Mouse (Mus musculus): ENCODE measurements around the gene Polr2e. TPM values are rescaled to one million over a fixed set of nuclear protein-coding genes. Genes with fewer than 3 reads are reported as not detected.

Polr2e gene
- polyA plus RNA-seq, 1 experiment from 2014 or later = 220 TPM

DNA sequence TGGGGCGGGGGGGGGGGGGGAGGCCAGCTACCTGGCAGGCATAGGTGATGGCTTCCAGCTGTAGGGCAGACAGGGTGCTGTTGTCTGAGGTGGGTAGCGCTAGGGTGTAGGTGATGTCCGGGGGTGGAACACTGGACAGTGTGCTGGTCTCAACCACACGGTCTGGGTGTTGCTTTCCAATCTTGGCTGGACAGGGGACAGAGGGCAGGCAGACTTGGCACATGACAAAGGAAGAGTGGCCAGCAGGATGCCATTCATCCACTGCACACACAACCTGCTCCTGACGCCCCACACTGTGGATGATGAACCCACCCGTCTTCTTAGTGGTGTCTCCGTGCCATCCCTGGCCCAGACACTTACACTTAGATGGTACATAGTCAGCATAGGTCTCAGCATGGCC is 29.7 kb upstream of the Polr2e start:
- H3K9me3 ChIP-seq (ENCODE audit: control insufficient read depth, low read depth, low read length) = no peaks in the 10 kb centered on the region
- no peak for ATAC-seq (ENCODE audit: insufficient number of reproducible peaks, insufficient read depth, low FRiP score, low read depth)
- 84% methylated on average over 6 of the region's 7 CpGs for WGBS
- peaks cover 13% of the 10 kb centered on the region for H3K4me1 ChIP-seq (ENCODE audit: control insufficient read depth, insufficient read depth, low read length)
- no peak overlapping the region for H3K4me3 ChIP-seq (ENCODE audit: low read depth, low read length)
- H3K27me3 ChIP-seq (ENCODE audit: control insufficient read depth, insufficient read depth, low read length) = no peaks in the 10 kb centered on the region
- H3K9ac ChIP-seq (replicated peaks; ENCODE audit: low read depth, low read length) = no peak overlapping the region
- peaks cover 2% of the 10 kb centered on the region; the same call in 1 of the 2 replicates for H3K36me3 ChIP-seq (ENCODE audit: control insufficient read depth, insufficient read depth, low read length)
- H3K4me2 ChIP-seq (replicated peaks; ENCODE audit: low read depth, low read length) = no peak overlapping the region
- no peak overlapping the region for H3K27ac ChIP-seq (ENCODE audit: low read length)

DNA sequence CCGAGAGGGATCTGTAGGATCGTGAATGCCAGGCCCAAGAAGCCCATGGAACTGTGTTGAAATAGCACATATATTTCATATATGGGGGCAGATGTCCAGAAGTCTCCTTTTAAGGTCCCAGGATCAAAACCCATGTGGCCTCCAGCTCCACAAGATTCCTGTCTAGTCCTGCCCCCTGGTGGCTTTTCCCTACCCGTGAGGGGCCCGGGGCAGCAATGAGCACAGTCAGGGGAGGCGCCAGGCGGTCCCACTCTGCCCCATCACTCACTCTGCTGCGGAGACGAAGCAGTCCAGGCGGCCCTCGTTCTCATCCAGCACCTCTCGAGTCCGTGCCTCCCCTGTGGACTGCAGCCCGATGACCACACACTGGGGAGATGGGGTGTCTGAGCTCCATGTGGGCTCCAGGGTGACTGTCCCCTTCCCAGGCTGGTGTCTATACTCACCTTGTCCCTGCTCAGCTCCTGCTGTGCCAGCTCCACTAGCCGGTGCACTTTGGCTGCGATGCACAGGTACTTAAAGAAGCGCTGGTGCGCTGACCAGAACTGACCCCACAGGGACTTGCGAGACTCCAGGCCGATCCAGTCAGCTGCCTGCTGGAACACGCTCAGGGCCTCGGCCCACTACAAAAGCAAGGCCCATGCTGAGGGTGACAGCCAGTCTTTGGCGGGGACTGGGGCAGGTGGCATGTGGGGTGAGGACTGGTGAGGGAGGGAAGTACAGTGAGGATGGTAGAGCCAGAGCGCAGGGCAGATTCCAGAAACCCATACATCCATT is 24.5 kb upstream of the Polr2e start:
- H3K9ac ChIP-seq (replicated peaks; ENCODE audit: low read depth, low read length) = no peak overlapping the region
- no peaks in the 10 kb centered on the region for H3K4me1 ChIP-seq (ENCODE audit: control insufficient read depth, insufficient read depth, low read length)
- H3K4me3 ChIP-seq (ENCODE audit: low read depth, low read length) = no peak overlapping the region
- 67% methylated on average over 23 of the region's 23 CpGs for WGBS
- H3K27me3 ChIP-seq (ENCODE audit: control insufficient read depth, insufficient read depth, low read length) = no peaks in the 10 kb centered on the region
- no peak overlapping the region for H3K4me2 ChIP-seq (replicated peaks; ENCODE audit: low read depth, low read length)
- ATAC-seq (ENCODE audit: insufficient number of reproducible peaks, insufficient read depth, low FRiP score, low read depth) = no peak
- H3K36me3 ChIP-seq (ENCODE audit: control insufficient read depth, insufficient read depth, low read length) = peaks cover 31% of the 10 kb centered on the region
- no peaks in the 10 kb centered on the region for H3K9me3 ChIP-seq (ENCODE audit: control insufficient read depth, low read depth, low read length)
- H3K27ac ChIP-seq (ENCODE audit: low read length) = no peak overlapping the region

- H3K4me3 ChIP-seq (ENCODE audit: low read depth, low read length) = no peak overlapping the region
- no peak overlapping the region for H3K4me2 ChIP-seq (replicated peaks; ENCODE audit: low read depth, low read length)
- no peaks in the 10 kb centered on the region for H3K27me3 ChIP-seq (ENCODE audit: control insufficient read depth, insufficient read depth, low read length)
- no peak overlapping the region for H3K27ac ChIP-seq (ENCODE audit: low read length)
- ATAC-seq (ENCODE audit: insufficient number of reproducible peaks, insufficient read depth, low FRiP score, low read depth) = no peak
- H3K4me1 ChIP-seq (ENCODE audit: control insufficient read depth, insufficient read depth, low read length) = no peaks in the 10 kb centered on the region
- H3K9ac ChIP-seq (replicated peaks; ENCODE audit: low read depth, low read length) = no peak overlapping the region
- H3K9me3 ChIP-seq (ENCODE audit: control insufficient read depth, low read depth, low read length) = no peaks in the 10 kb centered on the region
- 94% methylated on average over 5 of the region's 5 CpGs for WGBS
- H3K36me3 ChIP-seq (ENCODE audit: control insufficient read depth, insufficient read depth, low read length) = peaks cover 35% of the 10 kb centered on the region
Observed at GRCm38 (mm10) chr10:80063104-80063503, 23.5 kb upstream of the Polr2e start.

DNA sequence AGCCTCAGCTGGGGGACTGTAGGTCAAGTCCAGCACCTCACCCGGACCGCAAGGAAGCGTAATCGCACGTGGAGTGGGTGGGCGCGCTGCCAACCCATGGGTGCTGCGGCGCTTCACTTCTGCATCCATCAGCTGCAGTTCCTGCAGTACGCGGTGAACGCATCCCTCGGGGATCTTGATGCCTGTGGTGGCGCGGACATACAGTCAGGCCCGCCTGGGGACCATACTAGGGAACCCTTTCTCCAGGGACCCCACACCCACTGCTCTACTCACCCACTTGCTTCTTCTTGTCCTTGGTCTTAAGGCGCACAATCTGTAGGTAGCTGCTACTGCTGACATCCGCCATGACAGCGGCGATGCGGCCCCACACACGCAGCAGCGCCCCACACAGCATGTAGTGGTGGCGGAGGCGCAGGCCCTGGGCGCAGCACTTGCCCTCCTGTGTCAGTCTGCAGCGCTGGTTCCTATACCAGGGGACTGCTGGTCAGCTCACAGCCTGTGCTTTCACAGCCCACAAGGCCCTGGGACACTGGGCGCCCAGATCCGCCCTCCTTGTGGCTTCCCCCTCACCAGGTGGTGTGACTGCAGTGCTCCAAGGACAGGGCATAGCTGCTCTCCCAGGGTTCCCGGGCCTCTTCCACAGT is 18.2 kb upstream of the Polr2e start:
- Histone ChIP-seq H3K4me3 (ENCODE audit: low read depth, low read length) (no peak overlapping the region), H3K27ac (ENCODE audit: low read length) (no peak overlapping the region), H3K27me3 (ENCODE audit: control insufficient read depth, insufficient read depth, low read length) (no peaks in the 10 kb centered on the region), H3K9me3 (ENCODE audit: control insufficient read depth, low read depth, low read length) (no peaks in the 10 kb centered on the region), H3K36me3 (ENCODE audit: control insufficient read depth, insufficient read depth, low read length) (peaks cover 40% of the 10 kb centered on the region), H3K4me2 (replicated peaks; ENCODE audit: low read depth, low read length) (no peak overlapping the region), H3K9ac (replicated peaks; ENCODE audit: low read depth, low read length) (no peak overlapping the region), H3K4me1 (ENCODE audit: control insufficient read depth, insufficient read depth, low read length) (peaks cover 14% of the 10 kb centered on the region; the same call in 1 of the 2 replicates)
- no peak for ATAC-seq (ENCODE audit: insufficient number of reproducible peaks, insufficient read depth, low FRiP score, low read depth)
- WGBS = 73% methylated on average over 30 of the region's 30 CpGs

DNA sequence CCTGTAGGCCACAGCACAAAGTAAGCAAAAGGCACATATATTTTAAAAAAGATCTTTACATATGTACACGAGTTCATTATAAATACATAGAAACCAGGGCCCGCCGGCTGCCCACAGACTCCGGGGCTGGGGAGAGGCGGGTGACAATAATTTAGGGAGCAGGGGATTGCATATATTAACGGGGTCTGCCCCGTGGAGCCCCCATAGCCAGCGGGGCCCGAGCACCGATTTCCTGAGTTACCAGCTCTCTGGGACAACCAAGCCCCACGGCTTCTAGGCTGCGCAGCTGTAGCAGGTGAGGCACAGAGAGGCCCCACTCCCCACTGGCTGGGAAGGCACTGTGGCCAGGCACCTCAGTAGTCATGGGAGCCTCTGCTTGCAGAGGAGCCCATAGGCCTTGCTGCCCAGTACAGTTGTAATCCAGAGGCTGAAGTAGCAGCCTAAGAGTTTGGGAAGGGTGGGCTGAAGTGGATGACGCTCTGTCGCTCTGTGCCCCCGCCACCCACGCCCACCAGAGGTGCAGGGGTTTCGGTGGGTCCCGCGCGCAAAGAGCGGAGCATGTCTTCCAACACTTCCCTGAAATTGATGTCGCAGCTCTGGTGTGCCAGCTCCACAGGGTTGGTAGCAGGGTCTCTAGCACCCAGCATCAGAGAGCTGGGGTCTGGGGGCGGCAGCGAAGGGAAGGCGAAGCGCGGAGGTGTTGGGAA is 17.5 kb upstream of the Polr2e start:
- Histone ChIP-seq H3K4me3 (ENCODE audit: low read depth, low read length) (no peak overlapping the region), H3K4me2 (replicated peaks; ENCODE audit: low read depth, low read length) (no peak overlapping the region), H3K9me3 (ENCODE audit: control insufficient read depth, low read depth, low read length) (no peaks in the 10 kb centered on the region), H3K27ac (ENCODE audit: low read length) (no peak overlapping the region), H3K36me3 (ENCODE audit: control insufficient read depth, insufficient read depth, low read length) (peaks cover 35% of the 10 kb centered on the region), H3K9ac (replicated peaks; ENCODE audit: low read depth, low read length) (no peak overlapping the region), H3K4me1 (ENCODE audit: control insufficient read depth, insufficient read depth, low read length) (peaks cover 18% of the 10 kb centered on the region; the same call in 1 of the 2 replicates), H3K27me3 (ENCODE audit: control insufficient read depth, insufficient read depth, low read length) (no peaks in the 10 kb centered on the region)
- ATAC-seq (ENCODE audit: insufficient number of reproducible peaks, insufficient read depth, low FRiP score, low read depth) = no peak
- 92% methylated on average over 27 of the region's 27 CpGs for whole genome bisulfite sequencing

DNA sequence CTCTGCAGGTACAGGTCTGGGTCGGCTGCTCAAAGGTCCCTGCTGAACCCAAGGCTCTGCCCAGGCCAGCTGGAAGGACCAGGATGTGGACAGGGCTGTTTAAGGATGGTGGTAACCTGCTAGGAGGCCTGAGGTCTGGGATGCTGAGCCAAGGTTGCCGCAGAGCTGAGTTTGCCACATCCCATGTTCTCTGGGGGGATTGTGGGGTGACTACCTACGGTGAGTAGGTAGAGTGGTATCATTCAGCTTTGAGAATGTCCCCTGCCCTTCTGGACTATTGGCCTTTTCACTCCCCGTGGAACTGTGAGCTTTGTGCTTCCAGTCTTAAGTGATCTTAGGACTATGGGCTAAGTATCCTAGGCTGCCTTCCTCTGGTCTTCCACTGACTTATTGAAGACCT is 16.9 kb upstream of the Polr2e start:
- Histone ChIP-seq H3K9ac (replicated peaks; ENCODE audit: low read depth, low read length) (no peak overlapping the region), H3K4me1 (ENCODE audit: control insufficient read depth, insufficient read depth, low read length) (peaks cover 24% of the 10 kb centered on the region; the same call in 1 of the 2 replicates), H3K9me3 (ENCODE audit: control insufficient read depth, low read depth, low read length) (no peaks in the 10 kb centered on the region), H3K27me3 (ENCODE audit: control insufficient read depth, insufficient read depth, low read length) (no peaks in the 10 kb centered on the region), H3K4me2 (replicated peaks; ENCODE audit: low read depth, low read length) (no peak overlapping the region), H3K27ac (ENCODE audit: low read length) (no peak overlapping the region), H3K4me3 (ENCODE audit: low read depth, low read length) (no peak overlapping the region), H3K36me3 (ENCODE audit: control insufficient read depth, insufficient read depth, low read length) (peaks cover 34% of the 10 kb centered on the region)
- ATAC-seq (ENCODE audit: insufficient number of reproducible peaks, insufficient read depth, low FRiP score, low read depth) = no peak
- whole genome bisulfite sequencing = 92% methylated on average over 4 of the region's 4 CpGs

- Histone ChIP-seq H3K4me3 (ENCODE audit: low read depth, low read length) (no peak overlapping the region), H3K27ac (ENCODE audit: low read length) (no peak overlapping the region), H3K9ac (replicated peaks; ENCODE audit: low read depth, low read length) (no peak overlapping the region), H3K36me3 (ENCODE audit: control insufficient read depth, insufficient read depth, low read length) (peaks cover 31% of the 10 kb centered on the region), H3K27me3 (ENCODE audit: control insufficient read depth, insufficient read depth, low read length) (no peaks in the 10 kb centered on the region), H3K4me1 (ENCODE audit: control insufficient read depth, insufficient read depth, low read length) (peaks cover 25% of the 10 kb centered on the region; the same call in 1 of the 2 replicates), H3K4me2 (replicated peaks; ENCODE audit: low read depth, low read length) (no peak overlapping the region; the same call in 1 of the 2 replicates), H3K9me3 (ENCODE audit: control insufficient read depth, low read depth, low read length) (no peaks in the 10 kb centered on the region)
- ATAC-seq (ENCODE audit: insufficient number of reproducible peaks, insufficient read depth, low FRiP score, low read depth) = no peak
- 78% methylated on average over 9 of the region's 10 CpGs for WGBS
Observed at GRCm38 (mm10) chr10:80055891-80056290, 16.3 kb upstream of the Polr2e start.

DNA sequence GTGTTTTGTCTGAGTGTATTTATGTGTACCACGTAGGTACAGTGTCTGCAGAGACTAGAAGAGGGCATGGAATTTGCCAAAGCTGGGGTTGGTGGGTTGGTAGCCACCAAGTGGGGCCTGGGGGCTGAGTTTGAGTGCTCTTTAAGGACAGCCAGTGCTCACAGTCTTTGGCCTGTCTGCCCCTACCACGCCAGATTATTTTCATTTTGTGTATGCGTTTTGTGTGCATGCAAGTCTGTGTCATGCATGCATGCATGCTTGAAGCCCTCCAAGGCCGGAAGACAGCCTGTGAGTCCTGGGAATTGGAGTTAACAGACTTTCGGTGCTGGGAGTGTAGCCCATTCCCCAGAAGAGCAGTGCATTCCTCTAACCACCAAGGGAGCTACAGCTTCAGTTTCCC is 15.8 kb upstream of the Polr2e start:
- Histone ChIP-seq H3K4me3 (ENCODE audit: low read depth, low read length) (0 out of 2 replicates have a peak overlapping the region, but pooled peaks have one; percentile 66), H3K9ac (replicated peaks; ENCODE audit: low read depth, low read length) (no peak overlapping the region), H3K4me1 (ENCODE audit: control insufficient read depth, insufficient read depth, low read length) (peaks cover 25% of the 10 kb centered on the region; the same call in 1 of the 2 replicates), H3K9me3 (ENCODE audit: control insufficient read depth, low read depth, low read length) (no peaks in the 10 kb centered on the region), H3K27me3 (ENCODE audit: control insufficient read depth, insufficient read depth, low read length) (no peaks in the 10 kb centered on the region), H3K4me2 (replicated peaks; ENCODE audit: low read depth, low read length) (peak overlapping the region; percentile 82), H3K36me3 (ENCODE audit: control insufficient read depth, insufficient read depth, low read length) (peaks cover 31% of the 10 kb centered on the region), H3K27ac (ENCODE audit: low read length) (no peak overlapping the region)
- 76% methylated on average over 5 of the region's 5 CpGs for WGBS
- ATAC-seq (ENCODE audit: insufficient number of reproducible peaks, insufficient read depth, low FRiP score, low read depth) = no peak

Measured in stomach, embryonic 14.5 days (tissue).